11 mouse cellular contexts compared by ENCODE assay signal in genomic region chr8:108884947-108885346, GRCm38 (mm10).
DNase-seq lines count a peak whose midpoint lies in the region; ATAC-seq and TF ChIP-seq lines count a peak whose summit lies in the region.
"Had no signal": no experiment of that assay in that cellular context is flagged by ENCODE, and none has a peak within 500 bp of the region (broad histone marks: within the 10 kb centered on the region; RNA-seq: fewer than 3 reads in every experiment).

No protein-coding gene starts in this region.

- no peak for TF ChIP-seq POLR2A in embryonic fibroblast, embryonic 13.5 days (IDR thresholded peaks at IDR 0.05; ENCODE audit: low read depth, low read length)

- no peak for ATAC-seq in lung, embryonic 14.5 days (ENCODE audit: insufficient read depth)
- ATAC-seq in hindbrain, postnatal 0 days: no peak
- no peak for ATAC-seq in neural tube, embryonic 13.5 days (ENCODE audit: low read depth)

- H3K4me2 ChIP-seq in lung, embryonic 14.5 days: no peak overlapping the region
- no peak overlapping the region for H3K4me2 ChIP-seq in hindbrain, postnatal 0 days (ENCODE audit: low read depth, low read length)
- H3K4me2 ChIP-seq in neural tube, embryonic 13.5 days: no peak overlapping the region
- H3K4me2 ChIP-seq: liver, embryonic 15.5 days had no signal

- H3K9me3 ChIP-seq in lung, embryonic 14.5 days (ENCODE audit: low read depth, low read length): no peaks in the 10 kb centered on the region
- H3K9me3 ChIP-seq in hindbrain, postnatal 0 days (ENCODE audit: low read length): no peaks in the 10 kb centered on the region
- no peaks in the 10 kb centered on the region for H3K9me3 ChIP-seq in neural tube, embryonic 13.5 days
- H3K9me3 ChIP-seq: liver, embryonic 15.5 days had no signal

- no peak overlapping the region for H3K4me3 ChIP-seq in lung, embryonic 14.5 days (ENCODE audit: low read depth, low read length)
- H3K4me3 ChIP-seq in embryonic fibroblast, embryonic 13.5 days (ENCODE audit: insufficient read depth, low read length): no peak overlapping the region
- H3K4me3 ChIP-seq in hindbrain, postnatal 0 days (ENCODE audit: low read length): no peak overlapping the region
- no peak overlapping the region for H3K4me3 ChIP-seq in neural tube, embryonic 13.5 days
- H3K4me3 ChIP-seq: liver, embryonic 15.5 days had no signal

- H3K9ac ChIP-seq in lung, embryonic 14.5 days: no peak overlapping the region
- no peak overlapping the region for H3K9ac ChIP-seq in hindbrain, postnatal 0 days (replicated peaks; ENCODE audit: low read length)
- peak overlapping the region; percentile 38; the same call in 1 of the 2 replicates for H3K9ac ChIP-seq in neural tube, embryonic 13.5 days
- H3K9ac ChIP-seq: liver, embryonic 15.5 days had no signal

- H3K27me3 ChIP-seq in lung, embryonic 14.5 days (ENCODE audit: insufficient read depth, low read length): no peaks in the 10 kb centered on the region
- no peaks in the 10 kb centered on the region for H3K27me3 ChIP-seq in hindbrain, postnatal 0 days (ENCODE audit: insufficient read depth, low read length)
- H3K27me3 ChIP-seq in neural tube, embryonic 13.5 days: no peaks in the 10 kb centered on the region
- H3K27me3 ChIP-seq: liver, embryonic 15.5 days had no signal

- DNase-seq in lung, embryonic 14.5 days: no peak
- no peak for DNase-seq in lung, postnatal 4 days
- DNase-seq in hindbrain, postnatal 0 days (ENCODE audit: low spot score): no peak
- DNase-seq in spleen, postnatal 4 days (ENCODE audit: low spot score in 2 of 2): no peak
- DNase-seq in embryo, embryonic 10.5 days (ENCODE audit: low spot score): no peak
- DNase-seq in layer of hippocampus, adult 8-10 months (ENCODE audit: low spot score in 2 of 2): no peak
- DNase-seq: adrenal gland, adult 8-10 months had no signal

- 45% methylated on average over 4 of the region's 4 CpGs for WGBS in lung, embryonic 14.5 days
- 54% methylated on average over 4 of the region's 4 CpGs for WGBS in hindbrain, postnatal 0 days
- WGBS in neural tube, embryonic 13.5 days: 33% methylated on average over 4 of the region's 4 CpGs

- H3K27ac ChIP-seq in lung, embryonic 14.5 days (ENCODE audit: low read depth): peak overlapping the region; percentile 48
- peak overlapping the region; percentile 10; the same call in 1 of the 2 replicates for H3K27ac ChIP-seq in embryonic fibroblast, embryonic 13.5 days (ENCODE audit: insufficient read depth, low read length)
- peak overlapping the region; percentile 65 for H3K27ac ChIP-seq in hindbrain, postnatal 0 days
- H3K27ac ChIP-seq in neural tube, embryonic 13.5 days (replicated peaks): peak overlapping the region; percentile 78
- H3K27ac ChIP-seq: liver, embryonic 15.5 days had no signal

- peaks cover 22% of the 10 kb centered on the region for H3K4me1 ChIP-seq in lung, embryonic 14.5 days (ENCODE audit: insufficient read depth)
- peaks cover 3% of the 10 kb centered on the region for H3K4me1 ChIP-seq in embryonic fibroblast, embryonic 13.5 days (ENCODE audit: control insufficient read depth, insufficient read depth, low read length)
- H3K4me1 ChIP-seq in hindbrain, postnatal 0 days (ENCODE audit: insufficient read depth, low read length): peaks cover 15% of the 10 kb centered on the region
- peaks cover 56% of the 10 kb centered on the region for H3K4me1 ChIP-seq in neural tube, embryonic 13.5 days (replicated peaks)

- 0 out of 2 replicates have a peak, but pooled peaks cover 3% of the 10 kb centered on the region for H3K36me3 ChIP-seq in lung, embryonic 14.5 days (ENCODE audit: insufficient read depth)
- no peaks in the 10 kb centered on the region for H3K36me3 ChIP-seq in hindbrain, postnatal 0 days (ENCODE audit: insufficient read depth, low read length)
- no peaks in the 10 kb centered on the region for H3K36me3 ChIP-seq in neural tube, embryonic 13.5 days
- H3K36me3 ChIP-seq: G1E; liver, embryonic 15.5 days had no signal

- no peak for TF ChIP-seq CTCF in lung, embryonic 14.5 days (IDR thresholded peaks at IDR 0.05; ENCODE audit: low read depth)
- no peak for TF ChIP-seq CTCF in embryonic fibroblast, embryonic 13.5 days (IDR thresholded peaks at IDR 0.05; ENCODE audit: borderline replicate concordance, insufficient read depth, low read length)
- TF ChIP-seq CTCF in hindbrain, postnatal 0 days (IDR thresholded peaks at IDR 0.05; ENCODE audit: low read depth): no peak

Comparison
In these comparisons a context has a peak if more than half of its experiments do, and no peak if none do; other contexts are left out.
1. H3K27ac ChIP-seq: peak in every context shown above with its lines; median percentile 78 in neural tube, embryonic 13.5 days; 65 in hindbrain, postnatal 0 days; 48 in lung, embryonic 14.5 days; 10 in embryonic fibroblast, embryonic 13.5 days.